Mouse (Mus musculus) neural tube, embryonic 13.5 days (tissue): ENCODE measurements around the gene Cflar. TPM values are rescaled to one million over a fixed set of nuclear protein-coding genes. Genes with fewer than 3 reads are reported as not detected.
"Not testable (repeated sequence)": the region's sequence is repeated elsewhere in the genome, so short reads cannot be mapped to it uniquely, and the experiment has no call there.

Experiments used
- ATAC-seq: fragments of 200-750 bp; cut with Nextera tagmentation; 2 replicates; pipeline ENCODE4 v1.8.0; 2017; ENCODE audit warnings: low read depth, mild to moderate bottlenecking, moderate TSS enrichment, moderate library complexity
- H3K27ac ChIP-seq: fragments of 300-500 bp; sonication (generic); replicated peaks from 2 replicates; pipeline ENCODE4 v1.5.1; 2015; ENCODE audit warnings: moderate library complexity, mild to moderate bottlenecking, inconsistent platforms
- H3K27me3 ChIP-seq: fragments of 300-500 bp; sonication (generic); 2 replicates; pipeline ENCODE4 v1.6.1; 2015; ENCODE audit warnings: mild to moderate bottlenecking, inconsistent platforms
- H3K36me3 ChIP-seq: fragments of 300-500 bp; sonication (generic); 2 replicates; pipeline ENCODE4 v1.6.1; 2015; ENCODE audit warnings: mild to moderate bottlenecking, inconsistent platforms
- H3K4me1 ChIP-seq: fragments of 300-500 bp; sonication (generic); replicated peaks from 2 replicates; pipeline ENCODE4 v1.6.1; 2015; ENCODE audit warnings: inconsistent platforms
- H3K4me2 ChIP-seq: fragments of 300-500 bp; sonication (generic); 2 replicates; pipeline ENCODE4 v1.6.1; 2015; ENCODE audit warnings: inconsistent platforms, mild to moderate bottlenecking, moderate library complexity
- H3K4me3 ChIP-seq: fragments of 300-500 bp; sonication (generic); 2 replicates; pipeline ENCODE4 v1.5.1; 2015; ENCODE audit warnings: mild to moderate bottlenecking, inconsistent platforms
- H3K9ac ChIP-seq: fragments of 300-500 bp; sonication (generic); 2 replicates; pipeline ENCODE4 v1.6.1; 2015; ENCODE audit warnings: moderate library complexity, mild to moderate bottlenecking, inconsistent platforms
- H3K9me3 ChIP-seq: fragments of 300-500 bp; sonication (generic); 2 replicates; pipeline ENCODE4 v1.6.1; 2016; ENCODE audit warnings: inconsistent platforms
- WGBS: fragments of 180-500 bp; shearing (Covaris S2); methylation state at CpG from one replicate; pipeline ENCODE4 v1.1.7; 2015; 5-methylcytosine and 5-hydroxymethylcytosine counted together
- polyA plus RNA-seq: library from polyadenylated mRNA; unstranded; fragments of >200 nt; fragmentation: Nextera tagmentation; extraction: Ambion mirVana; gene quantifications from 2 replicates; pipeline ENCODE4 v1.2.1, GENCODE M21; 2015

The Cflar gene
- polyA plus RNA-seq, 1 experiment from 2014 or later: 15.4 TPM

DNA sequence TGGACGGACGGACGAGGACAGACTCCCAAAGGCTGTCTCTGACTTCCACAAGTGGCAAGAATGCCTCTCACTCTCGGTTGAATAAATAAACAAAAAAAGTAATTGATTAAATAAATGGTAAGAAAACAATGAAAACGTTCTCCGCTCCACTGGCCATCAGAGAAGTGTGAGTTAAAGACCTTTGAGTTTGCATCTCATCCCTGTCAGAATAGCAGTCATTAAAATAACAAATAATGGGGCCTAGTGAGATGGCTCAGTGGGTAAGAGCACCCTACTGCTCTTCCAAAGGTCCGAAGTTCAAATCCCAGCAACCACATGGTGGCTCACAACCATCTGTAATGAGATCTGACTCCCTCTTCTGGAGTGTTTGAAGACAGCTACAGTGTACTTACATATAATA is 89.3 kb downstream of the Cflar start:
- not testable (repeated sequence) for H3K27me3 ChIP-seq

DNA sequence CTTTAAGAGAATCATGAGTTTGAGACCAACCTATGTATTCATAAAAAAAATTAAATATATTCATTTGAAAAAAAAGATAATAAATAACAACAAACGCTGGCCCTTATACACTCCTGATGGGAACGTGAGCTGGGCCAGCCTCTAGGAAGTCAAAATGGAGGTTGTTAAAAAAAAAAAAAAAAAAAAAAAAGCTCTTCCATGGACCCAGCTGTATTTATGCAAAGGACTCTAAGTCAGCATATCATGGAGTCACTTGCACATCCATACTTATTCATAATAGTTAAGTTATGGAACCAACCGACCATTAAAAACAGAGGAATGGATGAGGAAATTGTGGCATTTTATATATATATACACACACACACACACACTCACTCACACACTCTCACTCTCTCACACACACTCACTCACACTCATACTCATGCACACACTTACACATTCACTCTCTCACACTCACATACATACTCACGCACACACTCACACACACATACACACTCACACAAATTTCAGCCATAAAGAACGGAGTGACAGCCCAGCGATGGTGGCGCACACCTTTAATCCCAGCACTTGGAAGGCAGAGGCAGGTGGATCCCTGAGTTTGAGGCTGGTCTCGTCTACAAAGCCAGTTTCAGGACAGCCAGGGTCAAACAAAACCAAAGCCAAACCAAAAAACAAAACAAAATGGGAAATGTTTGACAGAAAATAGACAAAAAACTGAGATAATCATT is 90.4 kb downstream of the Cflar start:
- H3K36me3 ChIP-seq: no peaks in the 10 kb centered on the region
- H3K27me3 ChIP-seq: no peaks in the 10 kb centered on the region
- H3K27ac ChIP-seq: no peak overlapping the region
- no peak for ATAC-seq
- H3K4me3 ChIP-seq: no peak overlapping the region
- H3K9ac ChIP-seq: no peak overlapping the region
- 87% methylated on average over 8 of the region's 8 CpGs for whole genome bisulfite sequencing
- no peak overlapping the region for H3K4me2 ChIP-seq
- H3K4me1 ChIP-seq: no peaks in the 10 kb centered on the region
- no peaks in the 10 kb centered on the region for H3K9me3 ChIP-seq

More for the DNA sequence above, 89.3 kb downstream of the Cflar start:
- H3K9me3 ChIP-seq, ATAC-seq, H3K27ac ChIP-seq, H3K4me3 ChIP-seq, H3K36me3 ChIP-seq, H3K4me2 ChIP-seq, H3K4me1 ChIP-seq, H3K9ac ChIP-seq: not testable (repeated sequence)
- WGBS: 76% methylated on average over 7 of the region's 7 CpGs

DNA sequence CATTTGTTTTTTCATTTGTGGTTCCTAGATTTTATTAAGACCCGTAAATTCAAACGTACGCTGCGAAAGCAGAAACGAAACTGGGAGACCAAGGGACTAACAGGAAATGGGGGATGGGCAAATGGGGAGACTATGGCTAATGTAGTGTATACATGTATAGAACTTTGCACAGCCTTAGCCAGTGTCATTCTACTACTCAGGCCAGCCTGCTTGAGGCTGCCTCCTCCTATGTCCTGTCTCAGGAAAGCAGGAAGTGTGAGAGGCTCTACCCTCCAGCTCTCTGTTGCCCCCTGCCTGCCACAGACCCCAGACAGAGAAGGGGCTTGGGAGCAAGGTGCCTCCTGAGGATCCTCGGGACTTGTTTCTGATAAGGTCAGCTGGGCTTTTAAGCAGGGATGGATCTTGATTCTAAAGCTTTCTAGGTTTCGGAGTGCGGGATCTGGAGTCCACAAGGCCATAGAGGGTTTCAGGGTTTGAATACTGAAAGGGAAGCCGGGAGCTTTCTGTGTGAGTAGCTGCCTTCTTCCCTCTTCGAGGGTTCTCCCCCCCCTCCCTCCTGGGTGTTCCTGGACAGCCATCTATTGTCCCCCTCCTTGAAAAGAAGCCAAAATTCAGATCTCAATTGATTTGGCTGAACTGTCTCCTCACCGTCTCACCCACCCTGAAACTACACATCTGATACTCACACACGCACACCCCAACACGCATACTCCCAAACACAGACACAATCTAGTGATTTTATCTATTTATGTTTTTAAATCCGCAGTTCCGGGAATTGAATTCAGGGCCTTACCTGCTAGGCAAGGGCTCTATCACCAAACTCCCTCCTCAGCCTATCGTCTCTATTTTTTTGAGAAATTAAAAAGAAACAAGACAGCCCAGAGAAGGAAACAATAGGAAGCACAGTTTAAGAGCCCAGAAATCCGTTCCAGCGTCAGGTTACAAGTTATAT is 91.3 kb downstream of the Cflar start:
- Histone ChIP-seq H3K27me3 (no peaks in the 10 kb centered on the region), H3K9me3 (no peaks in the 10 kb centered on the region), H3K4me2 (no peak overlapping the region), H3K9ac (no peak overlapping the region), H3K4me3 (no peak overlapping the region), H3K36me3 (no peaks in the 10 kb centered on the region), H3K4me1 (no peaks in the 10 kb centered on the region), H3K27ac (no peak overlapping the region)
- WGBS: 70% methylated on average over 18 of the region's 18 CpGs
- no peak for ATAC-seq

DNA sequence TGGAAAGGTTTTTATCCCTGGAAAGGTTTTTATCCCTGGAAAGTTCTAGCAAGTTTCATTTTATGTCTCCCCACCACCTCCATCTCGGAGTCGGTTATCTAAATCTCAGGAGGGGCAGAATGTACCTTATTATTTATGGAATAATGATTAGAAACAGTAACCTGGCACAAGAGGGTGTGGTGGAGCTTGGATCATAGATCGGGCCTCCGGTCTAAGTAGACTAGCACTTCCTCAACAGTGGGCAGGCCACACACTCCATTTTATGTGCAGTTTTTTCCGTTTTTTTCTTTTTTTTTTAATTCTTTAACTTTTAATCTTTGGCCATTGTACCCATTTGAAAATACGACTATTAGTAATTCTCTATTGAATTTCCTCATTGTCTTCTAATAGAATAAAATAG is 92.2 kb downstream of the Cflar start:
- Histone ChIP-seq H3K4me1 (no peaks in the 10 kb centered on the region), H3K4me2 (no peak overlapping the region), H3K27me3 (no peaks in the 10 kb centered on the region), H3K9ac (no peak overlapping the region), H3K4me3 (no peak overlapping the region), H3K9me3 (no peaks in the 10 kb centered on the region), H3K36me3 (no peaks in the 10 kb centered on the region), H3K27ac (no peak overlapping the region)
- 89% methylated on average over 6 of the region's 6 CpGs for WGBS
- no peak for ATAC-seq

DNA sequence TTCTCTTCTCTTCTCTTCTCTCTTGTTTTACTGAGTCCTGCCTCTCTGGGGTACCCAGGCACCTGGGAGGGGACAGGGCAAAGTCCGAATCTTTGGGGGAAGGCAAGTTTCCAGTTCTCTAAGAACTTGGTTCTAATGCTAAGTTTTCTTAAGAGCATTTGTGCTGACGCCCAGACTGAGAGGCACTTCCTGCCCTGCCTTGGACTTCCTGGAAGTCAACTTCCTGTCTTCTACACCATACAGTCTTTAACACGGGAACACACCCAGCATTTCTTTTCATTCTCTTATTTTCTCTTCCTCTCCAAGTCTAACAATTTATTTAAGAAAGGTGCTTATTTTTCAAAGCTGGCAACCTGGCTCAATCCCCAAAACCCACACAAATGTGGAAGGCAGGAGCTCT is 95.3 kb downstream of the Cflar start:
- H3K9ac ChIP-seq: no peak overlapping the region
- H3K27ac ChIP-seq: no peak overlapping the region
- no peaks in the 10 kb centered on the region for H3K36me3 ChIP-seq
- WGBS: 85% methylated on average over 3 of the region's 3 CpGs
- no peaks in the 10 kb centered on the region for H3K9me3 ChIP-seq
- H3K4me1 ChIP-seq: no peaks in the 10 kb centered on the region
- no peaks in the 10 kb centered on the region for H3K27me3 ChIP-seq
- H3K4me3 ChIP-seq: no peak overlapping the region
- no peak overlapping the region for H3K4me2 ChIP-seq
- ATAC-seq: no peak

Other genes starting within 250 kb of the Cflar start
- gene Orc2, start 206.4 kb upstream of the Cflar start, polyA plus RNA-seq: 23.9 and 24.5 TPM in 2 replicates
- 9.8 and 10.8 TPM in 2 replicates for gene Fam126b, start 125.2 kb upstream of the Cflar start, polyA plus RNA-seq
- gene Ndufb3, start 125.1 kb upstream of the Cflar start, polyA plus RNA-seq: 211 and 220 TPM in 2 replicates
- not detected in 2 replicates for gene Als2cr12, start 15.5 kb upstream of the Cflar start, polyA plus RNA-seq
- 8.1 and 8.8 TPM in 2 replicates for gene Casp8, start 83.9 kb downstream of the Cflar start, polyA plus RNA-seq